Mouse (Mus musculus): ENCODE measurements around the gene Gtdc1. TPM values are rescaled to one million over a fixed set of nuclear protein-coding genes. Genes with fewer than 3 reads are reported as not detected.
"Not testable (repeated sequence)": the region's sequence is repeated elsewhere in the genome, so short reads cannot be mapped to it uniquely, and the experiment has no call there.

Gtdc1 gene
- total RNA-seq, 2 experiments from 2014 or later, result 87.1 TPM

DNA sequence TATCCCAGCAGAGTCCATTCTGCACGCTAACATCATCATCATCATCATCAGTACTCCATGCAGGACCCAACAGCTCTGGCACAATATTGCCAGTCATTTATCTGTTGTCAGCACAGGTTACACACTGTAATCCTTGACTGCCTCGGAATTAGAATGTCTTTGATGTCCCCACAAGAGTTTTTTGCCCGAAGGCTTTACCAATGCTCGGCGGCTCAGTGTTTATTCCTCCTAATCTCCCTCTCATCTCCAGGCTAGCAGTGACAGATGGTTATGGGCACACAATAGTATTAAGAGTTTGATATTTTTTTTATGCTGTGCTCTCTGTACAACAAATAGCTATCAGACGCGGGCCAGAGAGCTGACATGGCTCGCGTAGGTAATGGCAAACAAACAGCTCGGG, 294.9 kb downstream of the Gtdc1 start:
- intact Hi-C loops (cut with DNase I), result no loop called here
- no peak for DNase-seq (ENCODE audit: low spot score in 2 of 2)

DNA sequence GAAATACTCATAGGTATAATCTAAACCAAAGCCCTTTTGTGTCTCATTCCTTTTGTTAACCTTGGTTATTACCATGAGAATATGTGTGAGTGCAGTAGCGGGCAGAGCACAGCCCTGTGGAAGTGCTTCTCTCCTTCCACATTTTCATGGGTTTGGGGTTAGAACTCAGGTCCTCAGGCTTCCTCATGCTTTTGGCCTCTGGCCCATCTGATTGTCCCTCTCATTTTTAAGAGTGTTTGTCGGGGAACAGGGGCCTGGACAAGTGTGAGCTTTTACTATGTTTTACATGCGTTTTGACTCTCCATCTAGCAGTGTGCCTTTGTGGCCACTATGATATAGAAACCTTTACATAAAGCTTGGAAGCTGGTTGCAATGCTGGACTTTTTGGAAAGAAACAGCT, 296.4 kb downstream of the Gtdc1 start:
- intact Hi-C loops (cut with DNase I), result no loop called here
- DNase-seq (ENCODE audit: low spot score in 2 of 2), result no peak

DNA sequence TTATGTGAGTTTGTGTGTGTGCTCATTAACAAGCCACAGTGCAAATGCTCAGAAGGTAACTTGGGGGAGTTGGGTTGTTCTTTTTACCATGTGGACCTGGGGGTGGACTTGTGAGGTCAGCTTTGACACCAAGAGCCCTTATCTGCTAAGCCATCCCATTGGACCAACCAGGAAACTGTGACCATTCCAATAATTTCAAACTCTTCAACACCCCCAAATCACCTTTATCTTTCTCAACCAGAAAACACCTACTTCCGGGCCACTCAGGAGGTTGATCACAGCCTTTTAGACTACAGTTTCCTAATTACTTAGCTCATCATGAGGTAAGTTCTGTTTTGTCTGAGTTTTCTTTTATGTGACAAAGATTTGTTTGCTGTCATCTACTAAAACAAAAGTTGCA, 298.7 kb downstream of the Gtdc1 start:
- no peak for DNase-seq (ENCODE audit: low spot score in 2 of 2)
- intact Hi-C loops (cut with DNase I), result no loop called here

DNA sequence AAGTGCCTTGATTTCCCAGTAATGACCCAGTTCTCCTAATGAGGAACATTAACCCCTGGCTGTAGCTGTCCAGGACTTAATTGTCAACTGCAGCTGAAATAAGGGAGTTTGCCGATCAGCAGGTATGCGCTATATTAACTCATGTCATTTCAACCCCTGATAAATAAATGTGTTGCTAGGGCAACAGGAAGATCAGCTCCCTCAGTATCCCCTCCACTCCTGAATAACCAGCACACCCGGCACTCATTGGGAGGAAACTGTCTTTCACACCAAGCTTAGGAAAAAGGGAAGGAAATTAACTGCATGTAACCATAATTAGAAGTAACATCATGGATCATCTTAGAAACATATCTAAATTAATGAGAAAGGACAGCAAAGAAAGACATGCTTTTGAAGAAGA, 302.3 kb downstream of the Gtdc1 start:
- no peak for DNase-seq (ENCODE audit: low spot score in 2 of 2)
- intact Hi-C loops (cut with DNase I), result no loop called here

DNA sequence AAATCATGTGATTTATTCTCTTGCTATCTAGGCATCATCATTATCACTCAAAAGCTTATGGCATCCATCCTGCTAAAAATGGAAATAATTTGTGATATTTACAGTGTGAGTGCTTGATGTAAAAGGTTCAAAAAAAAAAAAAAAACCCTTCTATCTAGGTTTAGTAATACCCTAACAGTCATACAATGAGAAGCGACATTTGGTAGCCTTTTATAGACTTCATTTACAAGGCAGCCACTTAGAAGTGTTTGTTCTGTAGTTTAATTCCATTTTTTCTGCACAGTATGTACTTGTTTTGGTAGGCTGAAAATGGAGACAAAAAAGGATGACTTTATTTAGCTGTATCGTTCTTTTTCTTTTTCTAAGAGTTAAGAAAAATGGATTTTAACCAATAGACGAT, 305.0 kb downstream of the Gtdc1 start:
- DNase-seq (ENCODE audit: low spot score in 2 of 2), result no peak
- intact Hi-C loops (cut with DNase I), result no loop called here

DNA sequence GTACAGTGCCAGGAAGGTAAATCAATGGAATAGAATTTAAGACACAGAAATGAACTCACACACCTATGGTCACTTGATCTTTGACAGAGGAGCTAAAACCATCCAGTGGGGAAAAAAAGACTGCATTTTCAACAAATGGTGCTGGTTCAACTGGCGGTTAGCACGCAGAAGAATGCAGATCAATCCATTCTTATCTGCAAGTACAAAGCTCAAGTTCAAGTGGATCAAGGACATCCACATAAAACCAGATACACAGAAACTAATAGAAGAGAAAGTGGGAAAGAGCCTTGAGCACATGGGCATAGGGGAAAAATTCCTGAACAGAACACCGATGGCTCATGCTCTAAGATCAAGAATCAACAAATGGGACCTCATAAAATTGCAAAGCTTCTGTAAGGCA, 327.8 kb downstream of the Gtdc1 start:
- DNase-seq (ENCODE audit: low spot score in 2 of 2); intact Hi-C loops (cut with DNase I): not testable (repeated sequence)

DNA sequence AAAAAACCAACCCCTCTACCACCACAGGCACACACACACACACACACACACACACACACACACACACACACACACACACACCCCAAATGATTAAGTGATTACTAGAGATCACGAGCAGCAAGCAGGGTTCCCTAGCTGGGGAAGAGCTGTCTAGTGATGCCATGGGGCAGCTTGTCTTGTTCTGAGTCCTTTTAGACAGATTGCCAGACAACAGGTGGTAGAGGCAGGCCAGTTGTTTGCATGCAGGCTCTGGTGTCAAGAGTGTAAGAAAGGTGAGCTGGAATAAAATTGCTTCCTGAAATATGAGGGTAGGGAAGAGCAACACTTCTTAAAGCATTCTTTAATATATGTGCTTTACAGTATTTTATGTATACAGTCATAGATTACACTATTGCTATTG, 333.2 kb downstream of the Gtdc1 start:
- intact Hi-C loops (cut with DNase I), result no loop called here

DNA sequence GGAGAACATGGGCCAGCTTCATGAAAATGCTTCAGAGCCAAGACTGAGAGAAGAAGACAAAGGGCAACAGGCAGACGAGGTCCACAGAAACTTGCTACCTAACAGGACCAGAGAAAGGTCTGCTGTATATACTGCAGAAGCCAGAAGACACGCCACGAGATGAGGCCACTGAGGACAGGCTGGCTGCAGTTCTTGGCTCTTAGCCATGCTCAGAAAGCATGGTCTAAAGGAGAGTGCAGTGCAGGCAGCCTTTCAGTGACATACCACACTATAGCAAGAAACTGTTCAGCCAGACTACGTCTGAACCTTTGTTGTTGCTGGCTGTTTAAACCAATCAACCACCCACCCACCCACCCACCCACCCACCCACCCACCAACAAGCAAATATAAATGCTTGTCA, 336.6 kb downstream of the Gtdc1 start:
- intact Hi-C loops (cut with DNase I), result no loop called here
- no peak for DNase-seq (ENCODE audit: low spot score in 2 of 2)

More for the DNA sequence above, 333.2 kb downstream of the Gtdc1 start:
- DNase-seq (ENCODE audit: low spot score in 2 of 2), result no peak

DNA sequence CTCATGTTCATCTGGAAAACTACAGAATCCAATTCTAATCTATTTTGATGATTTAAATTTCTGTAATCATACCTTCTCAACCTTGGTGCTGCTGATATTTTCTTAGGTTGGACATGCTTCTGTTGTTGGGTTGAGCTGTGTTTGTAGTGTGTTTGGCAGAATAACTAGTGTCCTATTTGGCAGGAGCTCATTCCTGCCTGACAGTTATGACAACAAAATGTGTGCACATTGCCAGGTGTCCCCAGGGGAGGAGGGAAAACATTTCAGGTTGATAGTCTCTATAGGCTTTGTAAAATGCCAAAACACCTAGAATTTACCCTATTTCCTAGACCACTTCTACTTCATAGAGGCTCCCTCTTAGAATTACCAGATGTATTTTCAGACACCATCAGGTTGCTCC, 343.4 kb downstream of the Gtdc1 start:
- DNase-seq (ENCODE audit: low spot score in 2 of 2), result no peak
- intact Hi-C loops (cut with DNase I), result no loop called here

DNA sequence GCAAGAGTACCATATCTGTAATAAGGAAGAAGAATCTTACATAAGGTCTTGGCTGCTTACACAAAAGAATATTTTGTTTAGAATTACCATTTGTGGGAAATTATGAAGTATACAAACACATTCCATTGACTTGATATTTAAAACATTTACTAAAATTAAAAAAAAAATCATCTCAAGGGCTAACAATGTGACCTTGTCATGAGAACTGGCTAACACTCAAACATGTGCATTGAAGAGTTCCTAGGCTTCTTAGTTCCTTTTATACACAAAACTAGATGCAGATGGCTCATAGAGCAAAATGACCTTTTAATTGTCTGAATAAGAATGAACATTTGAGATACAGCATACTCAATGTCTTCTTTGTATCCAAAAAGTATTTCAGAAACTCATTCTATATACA, 344.0 kb downstream of the Gtdc1 start:
- intact Hi-C loops (cut with DNase I), result no loop called here

DNA sequence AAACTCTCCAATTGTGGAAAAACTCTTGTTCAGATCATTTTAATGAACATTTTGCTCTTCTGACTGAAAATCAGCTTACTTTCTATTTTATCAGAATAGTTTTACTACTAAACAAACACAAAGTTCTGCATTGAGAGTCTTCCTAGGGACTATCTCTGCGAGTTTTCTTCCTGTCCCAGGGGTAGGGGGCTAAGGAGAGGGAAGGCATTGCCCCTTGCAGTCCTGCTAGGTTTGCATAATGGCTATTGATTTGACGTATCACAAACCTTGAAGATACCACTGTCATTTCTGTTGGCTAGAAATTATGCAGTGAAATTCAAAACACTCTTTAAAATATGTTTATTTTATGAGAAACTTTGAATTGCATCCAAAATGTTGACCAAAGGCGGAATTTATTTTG, 355.6 kb downstream of the Gtdc1 start:
- intact Hi-C loops (cut with DNase I), result no loop called here
- no peak for DNase-seq (ENCODE audit: low spot score in 2 of 2)

More for the DNA sequence above, 344.0 kb downstream of the Gtdc1 start:
- no peak for DNase-seq (ENCODE audit: low spot score in 2 of 2)

DNA sequence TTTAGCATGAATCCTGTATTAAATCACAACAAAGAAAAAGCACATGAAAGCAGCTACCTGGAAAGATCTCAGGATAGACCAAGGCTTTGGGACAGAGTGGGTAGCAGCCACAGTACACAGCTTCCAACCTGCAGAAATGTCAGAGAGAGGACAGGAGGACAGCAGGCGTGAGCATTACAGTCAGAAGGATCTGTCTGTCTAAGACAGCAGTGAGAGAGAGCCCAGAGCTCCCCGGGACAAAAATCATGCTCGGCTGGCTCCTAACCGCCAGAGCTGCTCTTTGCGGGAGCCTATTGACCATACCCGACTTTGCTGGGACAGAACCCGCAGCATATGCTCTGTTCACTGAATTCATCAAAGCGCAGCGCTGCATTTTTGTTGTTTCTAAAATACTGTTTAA, 356.3 kb downstream of the Gtdc1 start:
- intact Hi-C loops (cut with DNase I), result no loop called here
- peak in 1 of 2 experiments; percentile 41 for DNase-seq (ENCODE audit: low spot score in 2 of 2)

DNA sequence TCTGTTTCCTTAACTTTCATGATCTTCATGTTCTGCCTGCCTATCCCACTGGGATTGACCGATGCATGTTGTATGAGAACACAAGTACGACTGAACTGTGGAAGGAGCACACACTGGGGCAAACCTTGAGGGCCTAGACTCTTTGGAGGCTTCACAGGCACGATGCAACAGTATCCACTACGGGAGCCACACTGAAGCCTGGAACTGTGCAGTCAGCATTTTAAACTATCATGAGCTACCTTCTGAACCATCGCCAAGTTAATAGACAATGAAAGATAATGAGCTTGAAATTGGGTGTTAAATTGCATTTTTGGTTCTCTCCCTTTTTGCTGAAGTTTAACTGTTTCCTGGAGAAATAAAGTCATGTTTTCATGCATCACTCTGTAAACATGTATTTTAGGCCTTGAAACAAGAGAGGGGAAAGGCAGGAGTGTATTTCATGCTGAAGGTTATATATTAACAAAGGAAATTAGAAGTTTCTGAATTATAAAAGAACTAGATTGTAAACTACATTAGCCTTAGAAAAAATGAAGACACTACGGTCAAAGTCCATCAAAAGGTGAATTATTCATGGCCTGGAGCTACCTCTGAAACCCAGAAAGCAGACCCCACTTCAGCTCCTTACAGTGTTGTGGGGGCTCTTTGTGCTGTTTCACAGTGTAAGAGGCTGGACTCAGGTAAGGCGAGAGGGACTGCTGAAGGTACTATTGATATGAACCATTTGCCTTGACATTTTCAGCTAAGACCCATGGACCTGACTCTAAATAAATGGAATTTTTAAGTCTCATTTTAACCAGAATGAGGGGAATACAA, 358.1 kb downstream of the Gtdc1 start:
- DNase-seq (ENCODE audit: low spot score in 2 of 2), result no peak
- intact Hi-C loops (cut with DNase I), result no loop called here

DNA sequence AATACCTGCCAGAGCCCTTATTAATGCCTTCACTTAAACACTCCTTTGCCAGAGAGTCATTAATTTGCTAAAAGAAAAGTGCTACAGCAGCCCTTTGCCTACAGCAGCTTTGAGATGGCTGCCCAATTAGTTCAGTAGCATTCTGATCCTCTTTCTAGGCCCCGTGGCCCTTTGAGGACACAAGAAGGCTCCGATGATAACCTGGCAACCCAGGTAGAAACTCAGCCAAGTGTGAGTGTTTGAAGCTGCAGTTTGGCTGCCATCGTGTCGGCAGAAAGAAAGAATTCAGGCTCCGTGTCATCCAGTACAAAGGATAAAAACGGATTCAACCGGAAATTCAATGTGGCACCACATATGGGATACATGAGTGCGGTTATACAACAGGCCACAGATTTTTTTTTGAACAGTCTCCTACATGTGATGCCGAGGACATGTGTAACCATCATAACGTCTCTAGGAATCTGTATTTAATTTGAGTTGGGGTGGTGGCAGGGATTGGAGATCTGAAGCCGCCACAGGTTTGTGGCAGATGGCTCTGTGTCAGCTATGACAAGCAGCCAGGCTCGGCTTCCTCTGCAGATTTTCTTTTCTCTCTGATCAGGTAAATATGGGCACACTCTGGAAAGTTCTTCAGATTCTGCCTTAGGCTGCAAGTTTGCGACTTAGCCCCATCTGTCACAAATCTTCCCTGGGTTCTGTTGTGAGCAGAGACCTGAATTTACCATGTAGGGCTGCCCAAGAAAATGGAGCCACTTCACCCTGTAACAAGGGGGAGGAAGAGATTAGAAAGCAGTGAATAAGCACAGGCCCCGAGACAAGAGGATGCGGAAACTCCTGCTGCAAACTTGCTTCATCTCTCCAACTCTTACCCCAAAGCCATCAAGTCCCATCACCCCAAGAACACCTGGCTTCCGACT, 362.4 kb downstream of the Gtdc1 start:
- DNase-seq (ENCODE audit: low spot score in 2 of 2), result peak; percentile 55 to 67
- intact Hi-C loops (cut with DNase I), result no loop called here

DNA sequence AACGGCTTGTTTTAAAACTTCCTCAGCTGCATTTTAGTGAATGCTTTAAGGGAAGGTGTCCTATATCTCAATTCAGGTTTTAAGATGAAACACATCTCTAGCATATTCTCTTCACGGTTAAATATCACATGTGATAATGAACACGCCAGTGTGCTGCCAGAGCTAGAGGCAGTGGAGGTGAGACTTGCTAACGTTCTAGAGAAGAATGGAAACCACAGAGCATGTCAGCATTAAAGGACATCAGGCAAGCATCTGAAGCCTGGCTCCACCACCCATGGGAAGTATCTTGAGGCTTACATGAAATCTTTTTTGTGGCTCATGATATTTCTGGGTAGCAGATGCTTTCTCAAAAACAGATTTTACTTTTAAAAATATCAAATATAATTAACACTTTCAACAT, 365.7 kb downstream of the Gtdc1 start:
- intact Hi-C loops (cut with DNase I), result no loop called here
- no peak for DNase-seq (ENCODE audit: low spot score in 2 of 2)

DNA sequence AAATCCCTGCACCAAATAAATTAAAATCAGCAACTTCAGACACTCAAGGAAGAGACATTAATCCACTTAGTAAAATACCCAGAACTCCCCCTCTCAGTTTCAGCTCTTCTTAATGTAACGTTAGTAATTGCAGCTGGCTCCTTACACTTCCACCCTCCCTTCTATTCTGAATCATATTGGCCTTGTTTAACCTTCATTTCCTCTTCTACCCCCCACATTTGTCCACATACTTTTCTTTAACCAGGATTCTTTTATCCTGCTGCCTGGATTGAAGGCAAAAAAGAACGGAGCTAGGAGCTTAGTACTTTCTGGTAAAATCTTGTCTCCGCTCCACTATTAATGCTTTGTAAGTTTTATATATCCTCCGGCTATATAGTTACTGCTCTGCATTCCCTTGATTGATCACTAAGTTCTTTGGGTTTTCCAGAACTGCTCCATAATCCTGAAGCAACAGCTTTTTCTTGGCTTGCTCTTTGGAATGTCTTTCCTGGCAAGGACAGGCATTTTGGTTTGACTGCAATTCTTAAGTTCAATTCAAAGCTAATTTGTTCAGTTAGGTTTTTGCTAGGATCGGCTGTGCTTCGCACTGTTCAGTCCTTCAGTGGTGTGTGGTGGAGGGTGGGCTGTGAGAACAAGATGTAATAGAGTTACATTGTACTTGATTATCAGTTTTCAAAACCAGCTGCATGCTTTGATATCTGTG, 368.1 kb downstream of the Gtdc1 start:
- no peak for DNase-seq (ENCODE audit: low spot score in 2 of 2)
- intact Hi-C loops (cut with DNase I), result loop anchor here (5.0 to 10.0 kb wide), 3 partner anchors 315 to 543 kb away; partner anchors contain the start of gene Gtdc1

DNA sequence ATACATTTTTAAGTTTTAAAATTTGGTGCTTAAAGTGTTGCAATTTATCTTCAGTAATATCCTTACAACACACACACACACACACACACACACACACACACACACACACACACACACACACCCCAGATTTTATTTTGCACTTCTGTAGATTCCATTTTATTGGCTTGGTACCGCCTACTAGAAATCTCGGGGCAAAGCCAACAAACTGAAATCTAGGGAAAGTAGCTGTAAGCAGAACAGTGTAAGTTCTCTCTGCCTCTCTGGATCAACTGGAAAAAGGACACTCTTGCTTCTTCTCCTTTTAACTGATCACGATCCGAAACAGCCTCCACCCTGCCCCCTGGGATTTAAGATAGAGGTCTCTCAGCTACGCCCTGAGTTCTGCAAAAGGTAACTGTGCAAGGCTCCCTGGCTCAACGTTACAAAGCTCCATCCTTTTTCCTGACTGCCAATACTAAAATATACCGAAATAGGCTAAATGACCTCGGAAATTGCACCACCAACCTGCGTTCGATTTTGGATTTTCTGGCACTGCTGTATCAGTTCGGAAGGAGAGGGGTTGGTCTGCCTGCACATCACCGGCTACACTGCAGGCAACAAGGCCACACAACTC, 369.7 kb downstream of the Gtdc1 start:
- peak in 1 of 2 experiments; percentile 26 for DNase-seq (ENCODE audit: low spot score in 2 of 2)
- intact Hi-C loops (cut with DNase I), result loop anchor here (5.0 to 10.0 kb wide), 3 partner anchors 313 to 545 kb away; partner anchors contain the start of gene Gtdc1

DNA sequence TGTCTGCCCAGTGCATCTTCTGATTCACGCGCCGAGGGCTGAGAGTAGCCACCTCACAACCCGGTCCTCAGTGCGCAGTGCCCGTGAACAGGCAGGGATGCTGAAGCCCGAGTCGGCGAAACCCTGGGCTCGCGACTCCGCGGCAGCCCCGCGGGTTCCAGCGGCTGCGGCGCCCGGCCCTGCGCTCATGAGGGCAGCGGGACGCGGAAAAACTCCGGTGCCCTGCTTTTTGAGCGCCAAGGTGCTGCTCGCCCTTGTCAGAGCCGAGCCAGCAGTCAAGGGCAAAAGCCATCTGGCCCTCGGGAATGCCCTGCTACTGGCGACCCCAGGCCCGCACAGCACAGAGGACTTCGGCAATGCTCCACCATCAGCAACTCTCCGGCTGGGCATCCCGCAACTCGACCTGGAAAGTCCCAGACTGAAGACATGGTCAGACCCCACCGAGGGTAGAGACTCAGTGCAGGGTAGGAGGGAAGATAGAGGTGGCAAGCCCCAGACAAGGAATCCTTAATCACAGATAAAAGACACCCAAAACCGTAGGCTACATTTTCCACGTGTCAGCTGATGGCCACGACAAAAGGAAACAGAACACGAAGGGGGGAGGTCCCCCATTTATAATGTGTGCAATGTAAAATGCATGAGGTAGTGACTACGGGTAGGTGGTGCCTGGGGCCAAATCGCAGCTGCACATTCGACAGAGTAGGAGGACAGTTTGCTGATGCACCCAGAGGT, 370.4 kb downstream of the Gtdc1 start:
- intact Hi-C loops (cut with DNase I), result loop anchor here (5.0 to 10.0 kb wide), 3 partner anchors 312 to 545 kb away; partner anchors contain the start of gene Gtdc1
- peak; percentile 58 to 67 for DNase-seq (ENCODE audit: low spot score in 2 of 2)

DNA sequence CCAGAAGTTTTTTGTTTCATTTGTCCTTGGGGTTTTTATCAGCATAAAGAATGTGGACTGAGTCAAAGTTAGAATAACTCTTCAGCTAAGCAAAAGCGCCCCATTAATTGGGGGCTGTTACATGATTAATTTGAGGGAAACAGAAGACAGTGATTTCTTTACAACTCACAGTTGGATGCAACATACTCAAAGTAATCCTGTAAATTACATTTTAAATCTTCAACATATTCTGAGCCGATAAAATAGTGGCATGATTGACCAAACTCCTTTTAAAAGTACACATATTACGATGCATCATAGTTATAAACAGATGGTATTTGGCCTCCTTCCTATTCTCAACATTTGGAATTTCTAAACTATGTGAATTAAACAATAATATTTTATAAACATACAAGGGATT, 372.7 kb downstream of the Gtdc1 start:
- intact Hi-C loops (cut with DNase I), result loop anchor here (5.0 to 10.0 kb wide), 3 partner anchors 310 to 548 kb away; partner anchors contain the start of gene Gtdc1
- DNase-seq (ENCODE audit: low spot score in 2 of 2), result no peak
